Mouse (Mus musculus) intestine, embryonic 16.5 days (tissue): ENCODE measurements around the gene Ankmy2. TPM values are rescaled to one million over a fixed set of nuclear protein-coding genes. Genes with fewer than 3 reads are reported as not detected.

Source experiments
- ATAC-seq: fragments of 200-750 bp; cut with Nextera tagmentation; 2 replicates; pipeline ENCODE4 v1.8.0; 2017; ENCODE audit warnings: moderate TSS enrichment, moderate library complexity
- H3K27ac ChIP-seq: fragments of 300-500 bp; sonication (generic); 2 replicates; pipeline ENCODE4 v1.5.1; 2014; ENCODE audit warnings: mild to moderate bottlenecking, low read length
- H3K27me3 ChIP-seq: fragments of 300-500 bp; sonication (generic); replicated peaks from 2 replicates; pipeline ENCODE4 v1.6.1; 2014; ENCODE audit warnings: low read length, control low read depth, mixed read lengths; ENCODE audit not compliant: control insufficient read depth, insufficient read depth
- H3K36me3 ChIP-seq: fragments of 300-500 bp; sonication (generic); 2 replicates; pipeline ENCODE4 v1.6.1; 2014; ENCODE audit warnings: low read length, control low read depth; ENCODE audit not compliant: control insufficient read depth, insufficient read depth
- H3K4me1 ChIP-seq: fragments of 300-500 bp; sonication (generic); 2 replicates; pipeline ENCODE4 v1.6.1; 2014; ENCODE audit warnings: low read length, control low read depth, mixed read lengths; ENCODE audit not compliant: control insufficient read depth, insufficient read depth
- H3K4me2 ChIP-seq: fragments of 300-500 bp; sonication (generic); 2 replicates; pipeline ENCODE4 v1.6.1; 2014; ENCODE audit warnings: low read depth, low read length, control low read depth
- H3K4me3 ChIP-seq: fragments of 300-500 bp; sonication (generic); 2 replicates; pipeline ENCODE4 v1.5.1; 2014; ENCODE audit warnings: mild to moderate bottlenecking, low read length
- H3K9ac ChIP-seq: fragments of 300-500 bp; sonication (generic); 2 replicates; pipeline ENCODE4 v1.6.1; 2014; ENCODE audit warnings: low read depth, low read length
- H3K9me3 ChIP-seq: fragments of 300-500 bp; sonication (generic); 2 replicates; pipeline ENCODE4 v1.6.1; 2016; ENCODE audit warnings: low read length, control low read depth; ENCODE audit not compliant: control insufficient read depth
- WGBS: fragments of 180-500 bp; shearing (Covaris S2); extraction: QIAGEN DNeasy Blood & Tissue Kit; methylation state at CpG from one replicate; pipeline ENCODE4 v1.1.7; 2014; 5-methylcytosine and 5-hydroxymethylcytosine counted together
- polyA plus RNA-seq: library from polyadenylated mRNA; unstranded; fragments of >200 nt; fragmentation: Nextera tagmentation; extraction: Ambion mirVana; gene quantifications from 2 replicates; pipeline ENCODE4 v1.2.1, GENCODE M21; 2015

Ankmy2 gene
- polyA plus RNA-seq, result 36.6 and 37.0 TPM in 2 replicates

DNA sequence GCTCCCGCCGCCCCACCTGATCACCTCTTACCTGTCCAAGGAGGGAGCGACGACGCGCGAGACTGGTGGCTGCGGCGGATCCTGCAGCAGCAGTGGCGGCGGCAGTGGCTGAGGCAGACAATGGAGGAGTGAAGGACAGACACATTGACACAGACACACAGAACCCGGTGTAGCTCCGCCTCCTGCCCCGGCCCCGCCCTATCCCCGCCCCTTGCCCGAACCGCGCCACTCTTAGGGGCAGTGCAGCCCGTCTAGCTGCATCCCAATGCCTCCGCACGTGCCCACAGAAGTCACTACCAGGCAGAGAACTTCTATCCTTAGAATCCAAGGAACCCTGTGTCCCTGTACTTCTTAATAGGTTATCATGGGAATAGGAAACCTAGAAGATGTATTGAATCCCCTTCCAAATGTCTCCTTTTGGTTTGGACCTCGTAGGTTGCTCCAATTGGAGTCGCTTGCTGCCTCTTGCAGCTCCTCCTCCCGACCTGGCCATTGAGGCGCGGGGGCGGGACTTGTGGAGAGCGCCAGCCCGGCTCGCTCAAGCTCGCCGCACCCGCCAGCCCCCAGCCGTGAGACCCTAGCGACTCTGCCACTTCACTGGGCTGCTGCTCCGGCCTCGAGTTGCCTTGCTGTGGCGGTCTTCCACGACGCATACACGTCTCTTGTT, at the start of gene Ankmy2:
TSS of gene Ankmy2 (plus strand) at position 478 of the 667 bp plus-strand sequence.
- H3K9me3 ChIP-seq, result no peaks in the 10 kb centered on the region
- H3K4me1 ChIP-seq, result peaks cover 20% of the 10 kb centered on the region
- peak within 1 kb of the TSS; percentile 78 for H3K9ac ChIP-seq
- peak within 1 kb of the TSS; percentile 82 for H3K4me2 ChIP-seq
- H3K36me3 ChIP-seq, result no peaks in the 10 kb centered on the region
- peak within 1 kb of the TSS; percentile 90 for H3K4me3 ChIP-seq
- no peaks in the 10 kb centered on the region for H3K27me3 ChIP-seq
- ATAC-seq, result peak; percentile 97
- under 1% methylated on average over 42 of the region's 42 CpGs for WGBS
- H3K27ac ChIP-seq, result peak within 1 kb of the TSS; percentile 96

DNA sequence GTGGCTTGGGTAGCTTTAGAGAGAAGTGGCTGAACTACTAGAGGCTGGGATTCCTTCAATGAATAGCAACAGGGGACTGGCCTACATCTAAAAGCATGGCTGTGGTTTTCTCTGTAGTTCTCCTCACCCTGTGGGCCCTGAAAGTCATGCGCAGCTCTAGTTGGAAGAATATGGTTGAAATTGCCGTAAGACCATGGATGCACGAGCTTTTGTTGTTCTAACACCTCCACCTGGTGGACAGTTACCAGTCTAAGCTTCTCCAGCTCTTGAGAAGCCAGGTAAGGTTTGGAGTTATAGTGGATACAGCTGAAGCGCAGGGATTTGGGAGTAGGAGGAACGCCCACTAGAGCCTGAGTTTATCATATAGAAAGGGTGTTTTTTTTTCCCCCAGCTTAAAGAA, 48.5 kb upstream of the Ankmy2 start:
- H3K4me2 ChIP-seq, result no peak overlapping the region
- H3K27ac ChIP-seq, result no peak overlapping the region
- ATAC-seq, result no peak
- no peaks in the 10 kb centered on the region for H3K27me3 ChIP-seq
- no peak overlapping the region for H3K9ac ChIP-seq
- peaks cover 14% of the 10 kb centered on the region for H3K36me3 ChIP-seq
- no peaks in the 10 kb centered on the region for H3K4me1 ChIP-seq
- no peak overlapping the region for H3K4me3 ChIP-seq
- no peaks in the 10 kb centered on the region; the same call in 1 of the 2 replicates for H3K9me3 ChIP-seq
- 92% methylated on average over 5 of the region's 5 CpGs for WGBS

GRCm38 (mm10) chr12:36110457-36110856, 46.5 kb upstream of the Ankmy2 start:
- H3K4me3 ChIP-seq, result no peak overlapping the region
- no peak overlapping the region for H3K27ac ChIP-seq
- no peak overlapping the region for H3K9ac ChIP-seq
- H3K27me3 ChIP-seq, result no peaks in the 10 kb centered on the region
- no peaks in the 10 kb centered on the region for H3K4me1 ChIP-seq
- no peak overlapping the region for H3K4me2 ChIP-seq
- 93% methylated on average over 5 of the region's 5 CpGs for WGBS
- peaks cover 9% of the 10 kb centered on the region for H3K36me3 ChIP-seq
- no peaks in the 10 kb centered on the region; the same call in 1 of the 2 replicates for H3K9me3 ChIP-seq
- ATAC-seq, result no peak

- Histone ChIP-seq H3K4me1 (no peaks in the 10 kb centered on the region), H3K9ac (no peak overlapping the region)
- WGBS, result 85% methylated on average over 5 of the region's 5 CpGs
Observed at GRCm38 (mm10) chr12:36111110-36111509, 45.8 kb upstream of the Ankmy2 start.

GRCm38 (mm10) chr12:36112081-36112480, 44.8 kb upstream of the Ankmy2 start:
- 91% methylated on average over 3 of the region's 3 CpGs for WGBS
- H3K9me3 ChIP-seq, result no peaks in the 10 kb centered on the region; the same call in 1 of the 2 replicates
- H3K4me3 ChIP-seq, result no peak overlapping the region
- H3K27me3 ChIP-seq, result no peaks in the 10 kb centered on the region
- no peak overlapping the region for H3K4me2 ChIP-seq
- ATAC-seq, result no peak
- H3K4me1 ChIP-seq, result no peaks in the 10 kb centered on the region
- no peak overlapping the region for H3K9ac ChIP-seq
- H3K27ac ChIP-seq, result no peak overlapping the region
- H3K36me3 ChIP-seq, result peaks cover 8% of the 10 kb centered on the region

More at GRCm38 (mm10) chr12:36111110-36111509, 45.8 kb upstream of the Ankmy2 start:
- Histone ChIP-seq H3K4me2 (no peak overlapping the region), H3K27ac (no peak overlapping the region), H3K36me3 (peaks cover 9% of the 10 kb centered on the region), H3K4me3 (no peak overlapping the region), H3K9me3 (no peaks in the 10 kb centered on the region; the same call in 1 of the 2 replicates), H3K27me3 (no peaks in the 10 kb centered on the region)
- ATAC-seq, result no peak

DNA sequence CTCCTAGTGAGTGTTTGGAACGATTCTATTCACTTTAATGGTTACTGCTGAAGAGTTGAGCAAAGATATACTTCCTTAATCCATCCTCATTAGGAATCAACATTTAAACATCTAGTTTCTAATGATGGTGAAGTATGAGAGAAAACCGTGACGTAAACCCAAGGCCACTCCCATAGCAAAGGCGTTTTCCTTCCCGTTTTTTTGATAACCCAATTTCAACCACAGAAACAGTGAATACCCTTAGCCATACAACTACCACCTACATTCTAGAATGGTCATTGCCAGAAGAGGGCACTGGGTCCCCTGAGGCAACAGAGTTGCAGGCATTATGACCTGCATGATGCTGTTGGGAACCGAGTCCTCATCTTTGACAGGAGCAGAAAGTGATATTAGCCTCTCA, 39.8 kb upstream of the Ankmy2 start:
- H3K4me3 ChIP-seq, result no peak overlapping the region
- H3K36me3 ChIP-seq, result 0 out of 2 replicates have a peak, but pooled peaks cover 3% of the 10 kb centered on the region
- H3K4me2 ChIP-seq, result no peak overlapping the region
- 93% methylated on average over 6 of the region's 6 CpGs for WGBS
- H3K27me3 ChIP-seq, result no peaks in the 10 kb centered on the region
- ATAC-seq, result no peak
- H3K27ac ChIP-seq, result no peak overlapping the region
- no peaks in the 10 kb centered on the region for H3K4me1 ChIP-seq
- H3K9ac ChIP-seq, result no peak overlapping the region
- no peaks in the 10 kb centered on the region for H3K9me3 ChIP-seq

DNA sequence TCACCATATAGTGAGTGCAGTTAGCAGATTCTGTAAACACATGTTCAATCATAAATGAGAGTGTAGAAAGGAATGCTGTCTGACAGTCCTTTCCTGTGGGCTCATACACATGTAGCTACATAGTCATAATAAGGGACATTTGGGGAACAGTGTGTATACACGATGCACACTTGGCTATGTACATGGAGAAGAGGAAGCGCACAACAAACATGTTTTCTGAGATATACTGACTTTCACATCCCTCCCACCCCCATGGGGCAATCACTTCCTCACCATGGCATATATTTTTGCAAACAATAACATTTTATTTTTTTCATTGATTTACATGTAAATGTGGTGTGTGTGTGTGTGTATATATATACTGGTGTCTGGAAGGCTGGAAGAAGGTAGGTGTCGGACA, 37.7 kb upstream of the Ankmy2 start:
- WGBS, result 94% methylated on average over 3 of the region's 3 CpGs
- Histone ChIP-seq H3K27me3 (no peaks in the 10 kb centered on the region), H3K4me3 (no peak overlapping the region), H3K4me2 (no peak overlapping the region), H3K36me3 (peaks cover 7% of the 10 kb centered on the region; the same call in 1 of the 2 replicates), H3K27ac (no peak overlapping the region), H3K9me3 (no peaks in the 10 kb centered on the region), H3K4me1 (no peaks in the 10 kb centered on the region), H3K9ac (no peak overlapping the region)
- no peak for ATAC-seq

- Histone ChIP-seq H3K27ac (no peak overlapping the region), H3K4me2 (no peak overlapping the region), H3K4me1 (no peaks in the 10 kb centered on the region), H3K4me3 (no peak overlapping the region), H3K9me3 (no peaks in the 10 kb centered on the region), H3K27me3 (no peaks in the 10 kb centered on the region), H3K9ac (no peak overlapping the region), H3K36me3 (peaks cover 10% of the 10 kb centered on the region)
- no peak for ATAC-seq
- 92% methylated on average over 5 of the region's 5 CpGs for WGBS
Observed at GRCm38 (mm10) chr12:36126049-36126448, 30.9 kb upstream of the Ankmy2 start.

DNA sequence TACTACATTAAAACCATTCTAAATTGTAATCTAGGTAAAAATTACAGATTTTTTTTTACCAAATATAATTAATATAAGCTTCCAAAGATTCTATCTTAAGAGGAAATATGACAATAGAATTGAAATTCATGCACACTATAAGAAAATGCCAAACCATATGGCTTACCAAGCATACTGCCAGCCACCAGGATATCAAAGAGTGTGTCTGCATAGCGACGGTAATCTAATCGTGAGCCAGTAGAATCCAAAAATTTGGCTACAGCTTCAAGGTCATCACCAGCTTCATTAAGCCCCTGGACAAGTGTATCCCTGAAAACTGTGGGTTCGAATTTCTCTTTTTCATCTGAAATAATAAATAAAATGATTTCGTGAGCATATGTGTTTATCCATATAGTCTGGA, 27.1 kb upstream of the Ankmy2 start:
- no peak for ATAC-seq

More for the DNA sequence above, 27.1 kb upstream of the Ankmy2 start:
- Histone ChIP-seq H3K4me1 (no peaks in the 10 kb centered on the region; the same call in none of the 2 replicates), H3K27me3 (no peaks in the 10 kb centered on the region), H3K9me3 (no peaks in the 10 kb centered on the region), H3K27ac (no peak overlapping the region), H3K36me3 (peaks cover 6% of the 10 kb centered on the region; the same call in 1 of the 2 replicates), H3K4me3 (no peak overlapping the region), H3K9ac (no peak overlapping the region), H3K4me2 (no peak overlapping the region)
- WGBS, result 92% methylated on average over 5 of the region's 5 CpGs
